Mouse (Mus musculus): ENCODE measurements around the gene Dpy19l1. TPM values are rescaled to one million over a fixed set of nuclear protein-coding genes. Genes with fewer than 3 reads are reported as not detected.

The Dpy19l1 gene
- total RNA-seq, 2 experiments from 2014 or later, result 53.3 to 60.2 TPM

GRCm38 (mm10) chr9:24472514-24472913 lies 30.4 kb downstream of the Dpy19l1 start:
- peak; percentile 75 for ATAC-seq (replicated peaks; ENCODE audit: poor library complexity)

- no peak for ATAC-seq (replicated peaks; ENCODE audit: poor library complexity)
These were observed 32.8 kb downstream of the Dpy19l1 start for GRCm38 (mm10) chr9:24470166-24470565.

DNA sequence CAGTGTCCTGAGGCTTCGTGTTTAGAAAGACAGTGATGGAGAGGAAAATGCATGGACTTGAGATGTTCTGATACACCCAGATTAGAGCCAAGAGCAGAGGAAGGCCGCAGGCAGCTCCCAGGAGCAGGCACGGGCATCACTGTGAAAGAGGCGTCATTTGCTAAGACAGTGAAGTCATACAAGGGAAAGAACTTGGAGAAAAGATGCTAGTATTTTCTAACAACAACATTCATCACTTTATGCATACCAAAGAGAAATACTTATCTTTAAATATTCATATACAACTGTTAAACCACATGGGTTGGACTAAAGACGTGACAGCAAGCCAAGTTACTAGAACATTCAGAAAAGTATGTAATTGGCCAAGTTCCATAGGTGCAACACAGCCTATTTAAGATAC lies 35.8 kb downstream of the Dpy19l1 start:
- no peak for ATAC-seq (replicated peaks; ENCODE audit: poor library complexity)

- no peak for ATAC-seq (replicated peaks; ENCODE audit: poor library complexity)
These were observed 36.3 kb downstream of the Dpy19l1 start for GRCm38 (mm10) chr9:24466649-24467048.

DNA sequence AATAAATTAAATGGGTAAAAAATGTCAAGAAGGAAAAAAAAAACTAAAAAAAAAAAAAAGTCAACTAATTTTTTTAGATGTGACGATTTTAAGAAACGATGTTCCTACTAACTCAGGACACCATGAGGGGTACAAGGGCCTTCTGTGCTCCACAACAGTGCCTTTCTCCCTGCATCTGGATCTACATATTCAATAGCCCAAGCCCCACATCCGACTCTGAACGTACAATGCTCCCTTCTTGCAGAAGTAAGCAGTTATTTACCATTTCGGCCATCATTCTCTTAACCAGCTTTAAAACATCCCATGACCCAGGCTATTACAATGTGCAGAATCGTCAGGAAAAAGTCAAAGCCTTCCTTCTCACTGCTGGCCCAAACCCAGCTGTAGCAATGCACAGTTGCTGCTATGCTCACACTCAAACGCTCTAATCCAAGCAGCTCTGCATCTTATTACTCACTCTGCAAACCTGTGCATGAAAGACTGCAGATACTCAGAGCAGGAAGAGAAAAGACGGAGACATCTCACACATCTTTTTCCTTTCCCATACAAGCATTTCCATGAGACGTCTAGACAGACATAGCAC lies 41.5 kb downstream of the Dpy19l1 start:
- ATAC-seq (replicated peaks; ENCODE audit: poor library complexity), result no peak

- no peak for ATAC-seq (replicated peaks; ENCODE audit: poor library complexity)
These were observed 49.1 kb downstream of the Dpy19l1 start for GRCm38 (mm10) chr9:24453833-24454232.

DNA sequence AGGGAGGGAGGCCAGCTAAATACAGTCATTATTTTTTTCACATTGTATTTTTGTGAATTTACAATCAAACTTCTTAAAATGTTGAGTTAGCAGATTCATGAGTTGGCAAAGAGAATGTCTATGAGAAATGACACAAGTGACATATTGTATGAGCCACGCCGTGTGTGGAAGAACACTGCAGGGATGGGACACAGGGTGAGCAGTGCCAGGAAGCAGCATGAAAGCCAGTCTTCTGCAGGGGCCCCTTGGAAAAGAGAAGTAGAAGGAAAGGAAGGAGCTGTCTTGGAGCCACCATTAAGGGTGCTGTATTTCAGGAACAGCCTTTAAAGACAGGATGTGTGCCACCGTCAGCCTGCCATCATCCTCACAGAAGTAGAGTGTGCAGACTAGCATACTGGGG lies 52.0 kb downstream of the Dpy19l1 start:
- ATAC-seq (replicated peaks; ENCODE audit: poor library complexity), result 0 out of 2 replicates have a peak, but pooled peaks have one; percentile 14

GRCm38 (mm10) chr9:24450524-24450923 lies 52.4 kb downstream of the Dpy19l1 start:
- no peak for ATAC-seq (replicated peaks; ENCODE audit: poor library complexity)

DNA sequence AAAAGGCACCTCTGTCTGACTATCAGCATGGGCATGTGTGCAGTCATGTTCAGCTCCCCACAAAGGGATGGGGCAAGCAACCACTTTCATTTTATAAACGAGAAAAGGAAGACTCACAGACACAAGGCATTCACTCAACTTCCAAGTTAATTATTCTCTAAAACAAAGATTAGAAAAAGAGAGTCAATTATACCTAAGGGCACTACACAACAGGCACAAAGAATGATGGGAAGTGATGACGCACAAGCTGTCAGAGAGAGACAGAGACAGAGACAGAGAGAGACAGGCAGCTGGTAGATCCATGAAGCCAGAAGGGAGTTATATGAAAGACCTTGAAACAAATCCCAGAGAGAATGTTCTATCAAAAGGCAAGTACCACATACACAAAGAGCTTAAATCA lies 68.0 kb downstream of the Dpy19l1 start:
- no peak for ATAC-seq (replicated peaks; ENCODE audit: poor library complexity)

GRCm38 (mm10) chr9:24429721-24430120 lies 73.2 kb downstream of the Dpy19l1 start:
- no peak for ATAC-seq (replicated peaks; ENCODE audit: poor library complexity)

DNA sequence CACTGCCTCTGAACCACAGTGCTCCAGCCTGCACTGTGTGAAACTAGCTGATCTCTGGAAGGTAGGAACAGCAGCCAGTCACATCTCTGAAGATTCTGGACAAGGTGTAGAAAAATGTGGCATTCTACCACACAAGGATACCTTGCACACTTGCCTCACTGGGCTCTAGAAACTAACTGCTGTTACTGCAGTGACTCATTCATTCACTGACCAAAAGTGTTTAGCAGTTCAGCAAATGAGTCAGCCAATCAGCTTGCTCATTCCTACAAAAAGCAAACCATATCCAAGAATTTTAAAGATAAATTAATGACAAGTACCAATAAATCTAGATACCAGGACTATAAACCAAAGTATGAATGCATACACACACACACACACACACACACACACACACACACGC lies 77.3 kb downstream of the Dpy19l1 start:
- no peak for ATAC-seq (replicated peaks; ENCODE audit: poor library complexity)

GRCm38 (mm10) chr9:24423241-24423640 lies 79.7 kb downstream of the Dpy19l1 start:
- ATAC-seq (replicated peaks; ENCODE audit: poor library complexity), result no peak

DNA sequence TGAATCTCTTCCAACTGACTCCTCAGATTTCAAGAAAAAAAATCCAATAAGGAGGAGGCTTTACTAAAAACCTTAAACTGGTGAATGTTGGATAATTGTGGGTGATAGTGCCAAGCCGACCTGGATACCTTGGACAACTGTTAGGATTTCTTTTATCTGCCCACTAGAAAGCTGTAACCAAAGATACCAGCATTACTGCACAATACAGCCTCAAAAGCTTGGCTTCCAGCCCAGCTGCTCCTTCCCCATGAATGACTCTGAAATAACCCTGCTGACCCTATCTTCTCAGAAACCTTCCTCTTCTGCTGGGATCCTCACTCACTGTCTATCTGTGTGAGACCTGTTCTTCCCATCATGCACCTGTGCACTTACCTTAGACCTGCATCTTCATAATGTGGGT lies 81.1 kb downstream of the Dpy19l1 start:
- peak; percentile 54 for ATAC-seq (replicated peaks; ENCODE audit: poor library complexity)

DNA sequence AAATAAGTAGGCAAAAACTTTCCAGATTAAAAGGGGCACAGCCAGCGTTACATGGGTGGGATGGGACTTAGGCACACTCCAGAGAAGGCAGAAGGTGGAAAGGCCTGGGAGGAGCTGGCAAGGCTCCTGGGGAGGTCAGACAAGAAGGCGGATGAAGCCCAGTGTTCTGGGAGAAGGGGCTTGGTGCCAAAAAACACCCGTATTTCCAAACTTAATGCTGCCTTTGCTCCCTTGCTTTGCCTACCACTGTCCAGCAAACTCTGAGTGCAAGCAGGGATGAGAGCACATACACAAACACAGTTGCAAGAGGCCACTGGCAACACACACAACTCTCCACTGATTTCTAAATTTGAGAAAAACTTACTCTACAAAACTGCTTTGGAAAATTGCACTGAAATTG lies 81.7 kb downstream of the Dpy19l1 start:
- ATAC-seq (replicated peaks; ENCODE audit: poor library complexity), result no peak

DNA sequence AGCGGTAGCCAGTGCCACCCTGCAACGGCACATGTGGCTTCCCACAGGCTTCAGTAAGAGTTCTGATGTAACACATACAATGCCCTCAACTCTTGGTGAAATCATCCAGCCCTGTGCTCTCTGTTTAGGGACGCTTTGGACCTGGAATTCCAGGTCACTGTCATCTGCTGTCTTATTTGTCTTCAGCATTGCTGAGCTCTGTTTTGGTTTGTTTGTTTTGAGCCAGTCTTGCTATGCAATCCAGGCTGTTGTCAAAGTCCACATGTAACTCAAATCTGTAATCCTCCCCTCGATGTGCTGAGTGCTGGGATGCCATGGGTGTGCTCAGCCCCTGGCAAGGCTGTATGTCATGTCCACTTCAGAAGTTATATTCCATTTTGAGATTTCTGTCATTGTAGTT lies 82.8 kb downstream of the Dpy19l1 start:
- ATAC-seq (replicated peaks; ENCODE audit: poor library complexity), result no peak

GRCm38 (mm10) chr9:24418281-24418680 lies 84.7 kb downstream of the Dpy19l1 start:
- no peak for ATAC-seq (replicated peaks; ENCODE audit: poor library complexity)

GRCm38 (mm10) chr9:24411483-24411882 lies 91.5 kb downstream of the Dpy19l1 start:
- no peak for ATAC-seq (replicated peaks; ENCODE audit: poor library complexity)

- peak; percentile 58 for ATAC-seq (replicated peaks; ENCODE audit: poor library complexity)
These were observed 92.5 kb downstream of the Dpy19l1 start for GRCm38 (mm10) chr9:24410439-24410838.

- no peak for ATAC-seq (replicated peaks; ENCODE audit: poor library complexity)
These were observed 94.9 kb downstream of the Dpy19l1 start for GRCm38 (mm10) chr9:24407992-24408391.

GRCm38 (mm10) chr9:24394146-24394545 lies 108.8 kb downstream of the Dpy19l1 start:
- no peak for ATAC-seq (replicated peaks; ENCODE audit: poor library complexity)

- no peak for ATAC-seq (replicated peaks; ENCODE audit: poor library complexity)
These were observed 112.1 kb downstream of the Dpy19l1 start for GRCm38 (mm10) chr9:24390807-24391370.

DNA sequence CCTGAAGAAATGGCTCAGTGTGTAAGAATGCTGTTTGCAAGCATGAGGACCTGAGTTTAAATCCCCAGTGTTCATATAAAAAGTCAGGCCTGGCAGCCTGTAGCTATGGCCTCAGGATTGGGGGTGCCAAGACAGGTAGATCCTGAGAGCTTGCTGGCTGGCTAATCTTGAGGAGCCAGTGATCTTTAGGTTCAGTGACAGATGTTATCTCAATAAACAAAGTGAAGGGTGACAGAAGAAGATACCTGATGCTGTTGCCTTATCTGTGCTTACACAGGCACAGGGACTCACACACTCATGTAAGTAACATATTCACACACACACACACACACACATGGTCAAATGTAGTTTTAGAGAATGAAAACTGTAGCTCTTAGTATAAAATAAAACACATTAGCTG lies 115.7 kb downstream of the Dpy19l1 start:
- peak; percentile 46; the same call in 1 of the 2 replicates for ATAC-seq (replicated peaks; ENCODE audit: poor library complexity)

DNA sequence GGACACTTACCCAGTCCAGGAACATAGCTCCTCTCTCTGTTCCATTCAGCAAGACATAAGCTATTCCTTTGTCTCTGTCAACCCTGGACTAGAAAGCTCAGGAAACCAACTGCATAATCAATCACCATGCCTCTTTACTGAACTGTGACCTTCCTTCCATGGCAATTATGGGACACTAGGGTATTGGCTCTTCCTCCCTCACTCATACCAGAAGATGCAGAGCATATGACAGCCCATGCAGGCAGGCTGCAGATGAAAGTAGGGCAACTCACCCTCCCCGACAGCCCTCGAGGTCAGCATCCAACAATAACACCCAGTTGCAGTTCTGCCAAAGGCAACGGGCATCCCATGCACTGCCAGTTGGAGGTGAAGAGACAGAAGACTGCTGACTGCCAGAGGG lies 123.6 kb downstream of the Dpy19l1 start:
- ATAC-seq (replicated peaks; ENCODE audit: poor library complexity), result no peak

Data from megakaryocyte progenitor cell, adult 5-6 weeks (primary cell).